Mouse (Mus musculus) adrenal gland, postnatal 14 days (tissue): Measurements from ENCODE around the gene Rab3gap2. TPM values are rescaled to one million over a fixed set of nuclear protein-coding genes. Genes with fewer than 3 reads are reported as not detected.

Experiments
- DNase-seq: peaks from one replicate; pipeline ENCODE4 v3.0.0; 2021; ENCODE audit warnings: mixed read lengths
- long read RNA-seq, 2 experiments: library from polyadenylated mRNA; stranded (forward); transcript quantifications; one replicate each; pipeline ENCODE4 v2.0.0; 2021
- total RNA-seq: library from RNA; stranded (reverse); gene quantifications from 2 replicates; pipeline ENCODE4 v1.2.3, GENCODE M21; 2021

The Rab3gap2 gene
- total RNA-seq = 38.6 and 42.1 TPM in 2 replicates
- long read RNA-seq, experiment 1, full-length matches to known transcripts = 23 of 27 reads
- long read RNA-seq, experiment 1, partial matches to known transcripts = 4 of 27 reads
- long read RNA-seq, experiment 1, other reads (novel, unspliced or antisense) = 0 of 27 reads
- long read RNA-seq, experiment 2, full-length matches to known transcripts = 12 of 23 reads
- long read RNA-seq, experiment 2, partial matches to known transcripts = 4 of 23 reads
- long read RNA-seq, experiment 2, other reads (novel, unspliced or antisense) = 7 of 23 reads

DNA sequence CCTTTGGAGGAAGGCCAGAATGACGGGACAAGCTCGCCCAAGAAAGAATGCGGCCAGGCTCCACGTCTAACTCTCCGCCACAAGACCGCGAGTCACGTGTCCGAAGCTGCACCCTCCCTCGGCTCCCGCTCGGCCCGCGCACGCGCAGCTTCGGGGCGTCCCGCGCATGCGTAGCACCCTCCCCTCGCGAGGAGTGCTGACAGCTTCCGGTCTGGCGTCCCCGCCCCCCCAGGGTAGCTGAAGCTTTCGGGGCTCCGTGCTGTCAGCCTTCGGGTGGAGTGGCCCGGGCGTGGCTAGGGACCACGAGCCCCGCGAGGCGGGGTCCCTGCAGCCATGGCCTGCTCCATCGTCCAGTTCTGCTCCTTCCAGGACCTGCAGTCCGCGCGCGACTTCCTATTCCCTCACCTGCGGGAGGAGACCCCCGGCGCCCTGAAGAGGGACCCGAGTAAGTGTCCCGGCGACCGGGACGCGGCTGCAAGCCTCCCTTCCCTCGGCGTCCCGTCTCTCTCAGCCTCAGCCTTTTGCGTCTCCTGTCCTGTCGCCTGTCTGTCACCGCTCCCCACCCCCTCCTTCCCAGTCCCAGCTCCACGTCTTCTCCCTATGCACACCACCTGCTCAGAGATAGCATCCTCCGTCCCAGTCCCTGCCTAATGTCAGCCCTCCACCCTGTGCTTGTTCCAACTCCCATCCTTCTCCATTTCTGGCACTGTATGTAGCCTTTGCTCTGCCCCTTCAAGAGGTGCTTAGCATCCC lies at the start of gene Rab3gap2:
Gene Rab3gap2, plus strand, starts transcription at position 209 of the 753 bp plus-strand sequence.
- DNase-seq = peak; percentile 100

DNA sequence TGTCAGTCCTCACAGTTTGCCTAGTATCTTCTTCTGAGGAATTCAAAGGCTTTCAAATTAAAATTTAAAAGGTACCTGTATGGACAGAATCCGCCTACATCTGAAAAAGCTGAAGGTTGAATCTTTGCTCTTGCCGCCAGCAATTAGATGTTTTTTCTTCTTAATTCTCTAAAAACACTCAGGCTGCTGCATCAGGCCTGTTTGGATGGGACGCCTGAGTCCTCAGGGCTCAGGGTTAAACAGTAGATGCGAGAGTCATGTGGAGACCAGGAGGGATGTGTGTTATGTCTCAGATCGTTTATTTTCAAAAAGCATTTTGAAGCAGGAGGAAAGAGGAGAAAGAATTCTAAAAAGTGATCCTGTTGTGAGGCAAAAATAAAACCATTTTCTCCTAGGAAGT lies 30.3 kb upstream of the Rab3gap2 start:
- no peak for DNase-seq

DNA sequence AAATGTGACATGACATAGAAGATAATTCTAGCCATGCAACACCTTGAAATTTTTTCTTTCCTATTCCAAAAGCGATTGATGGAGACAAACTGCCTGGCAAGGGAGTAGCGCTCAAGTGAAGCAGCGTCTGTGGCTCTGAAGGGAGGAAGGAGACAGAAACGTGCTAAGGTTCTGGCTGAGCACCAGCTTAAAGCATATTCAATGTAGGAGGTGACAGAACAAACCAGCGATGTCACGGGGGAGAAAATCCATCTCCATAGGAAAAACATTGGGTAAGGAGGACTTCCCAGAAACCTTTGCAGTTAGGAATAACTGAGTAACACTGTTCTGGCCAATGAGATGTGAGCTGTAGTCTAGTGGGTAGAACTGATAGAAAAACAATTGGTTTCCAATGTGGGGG lies 26.1 kb upstream of the Rab3gap2 start:
- no peak for DNase-seq

DNA sequence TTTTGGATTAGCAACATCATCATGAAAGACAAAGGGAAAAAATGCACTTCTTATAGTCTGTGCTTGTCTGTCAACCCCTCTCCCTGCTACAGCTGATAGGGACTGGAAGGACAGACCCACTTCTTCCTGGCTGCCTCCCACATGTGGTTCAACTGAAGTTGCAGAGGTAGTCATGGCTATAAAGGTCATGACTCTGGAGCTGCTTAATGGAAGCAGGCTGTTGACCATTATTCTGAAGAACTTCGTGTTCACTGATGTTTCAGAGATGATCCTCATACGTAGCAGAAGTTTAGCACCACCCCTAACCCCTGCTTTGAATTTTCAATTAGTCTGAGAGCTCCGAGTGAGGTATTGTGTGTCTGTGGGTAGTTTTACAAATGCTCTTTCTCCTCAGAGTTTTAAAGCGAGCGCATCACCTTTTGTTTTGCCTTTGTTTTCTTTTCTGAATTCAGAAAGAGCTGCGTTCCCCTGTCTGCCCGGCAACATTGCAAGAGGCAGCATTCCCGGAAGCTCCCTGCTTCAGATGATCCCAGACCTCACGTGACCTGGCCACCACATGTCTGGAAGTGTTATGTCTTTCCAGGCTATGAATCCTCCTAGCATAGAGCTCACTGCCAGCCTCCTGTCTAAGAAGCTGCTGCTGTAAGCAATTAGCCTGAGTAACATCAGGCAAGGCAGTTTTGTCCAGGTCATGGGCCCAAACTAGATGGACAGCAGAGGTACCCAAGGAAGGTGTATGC lies 20.2 kb upstream of the Rab3gap2 start:
- peak; percentile 33 for DNase-seq

DNA sequence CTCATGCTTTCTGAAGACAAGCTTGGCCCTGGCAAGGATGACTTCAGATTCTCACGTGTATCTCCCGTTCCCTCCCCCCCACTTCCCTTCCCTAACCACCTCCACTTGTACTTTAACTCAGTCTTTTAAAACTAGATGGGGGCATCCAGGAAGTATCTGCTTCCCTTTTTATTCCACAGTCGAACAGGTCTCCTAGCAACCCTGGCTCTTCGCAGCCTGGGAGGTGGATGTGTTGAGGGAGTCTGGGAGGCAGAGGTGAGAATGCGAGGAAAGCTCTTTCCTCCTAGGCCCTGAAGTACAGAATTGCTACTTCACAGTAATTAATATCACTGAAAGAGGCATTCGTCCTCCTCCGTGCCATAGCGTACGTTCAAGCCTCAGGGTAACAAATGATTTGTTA lies 18.4 kb upstream of the Rab3gap2 start:
- DNase-seq = no peak

DNA sequence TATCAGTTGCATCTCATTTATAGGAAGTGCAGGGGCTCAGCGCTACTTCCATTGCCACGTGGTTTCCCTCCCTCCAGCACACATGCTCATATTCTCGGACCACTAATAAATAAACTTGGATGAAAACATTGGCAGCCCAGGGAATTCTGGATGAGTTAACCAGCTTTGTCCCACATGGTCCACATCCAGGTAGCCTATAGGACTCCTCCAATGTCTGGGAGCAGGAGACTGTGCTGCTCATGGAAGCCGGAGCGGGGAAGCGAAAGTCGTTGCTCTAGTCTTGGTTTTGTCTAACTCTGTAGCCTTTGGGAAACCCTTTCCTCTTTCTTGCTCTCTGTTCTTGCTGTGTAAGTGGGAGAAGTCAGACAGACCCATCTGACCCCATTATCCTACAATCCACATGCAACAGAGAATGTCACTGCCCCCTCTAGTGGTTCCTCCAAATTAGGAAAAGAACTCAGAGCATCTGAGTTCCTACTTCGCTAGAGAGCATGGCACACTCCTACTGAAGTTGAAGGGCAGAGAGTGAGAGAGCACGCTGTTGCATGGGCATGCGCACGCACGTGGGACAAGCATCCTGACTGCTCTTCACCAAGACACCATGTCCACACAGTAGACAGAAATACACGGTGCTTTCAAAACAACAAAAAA lies 16.7 kb upstream of the Rab3gap2 start:
- DNase-seq = peak; percentile 36

DNA sequence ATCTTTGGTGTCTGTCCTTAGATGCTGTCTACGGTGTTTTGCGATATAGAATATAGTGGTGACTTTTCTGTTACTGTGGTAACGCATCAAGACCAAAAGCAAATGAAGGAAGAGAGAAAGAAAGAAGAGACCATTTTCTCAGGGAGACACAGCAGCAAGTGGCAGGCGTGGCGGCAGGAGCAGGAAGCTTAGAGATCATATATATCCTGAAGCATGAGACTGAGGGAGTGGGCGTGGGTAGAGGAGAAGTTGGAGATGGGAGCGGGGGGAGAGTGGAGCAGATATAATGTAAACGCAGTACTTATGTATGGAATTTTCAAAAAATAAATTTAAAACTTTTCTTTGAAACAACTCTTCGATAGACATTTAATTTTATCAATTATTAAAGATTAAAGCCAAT lies 14.0 kb upstream of the Rab3gap2 start:
- no peak for DNase-seq

DNA sequence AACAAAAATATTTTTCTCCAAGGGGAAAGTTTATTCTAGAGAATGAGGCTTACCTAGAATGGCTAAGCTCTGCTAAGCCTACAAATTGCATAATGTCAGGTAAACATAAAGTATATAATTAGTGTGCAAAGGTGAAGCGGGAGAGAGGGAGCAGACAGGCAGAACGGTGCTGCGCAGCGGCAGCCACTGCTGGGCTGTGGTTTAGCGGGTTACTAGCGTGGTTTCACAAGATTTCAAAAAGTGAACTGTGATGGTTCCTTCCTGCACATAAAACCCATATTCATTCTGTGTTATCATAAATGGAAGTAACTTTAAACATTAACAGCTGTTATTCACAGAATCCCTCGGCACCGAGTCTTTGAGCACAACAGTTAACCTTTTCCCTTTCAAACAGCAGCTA lies 11.8 kb upstream of the Rab3gap2 start:
- no peak for DNase-seq

DNA sequence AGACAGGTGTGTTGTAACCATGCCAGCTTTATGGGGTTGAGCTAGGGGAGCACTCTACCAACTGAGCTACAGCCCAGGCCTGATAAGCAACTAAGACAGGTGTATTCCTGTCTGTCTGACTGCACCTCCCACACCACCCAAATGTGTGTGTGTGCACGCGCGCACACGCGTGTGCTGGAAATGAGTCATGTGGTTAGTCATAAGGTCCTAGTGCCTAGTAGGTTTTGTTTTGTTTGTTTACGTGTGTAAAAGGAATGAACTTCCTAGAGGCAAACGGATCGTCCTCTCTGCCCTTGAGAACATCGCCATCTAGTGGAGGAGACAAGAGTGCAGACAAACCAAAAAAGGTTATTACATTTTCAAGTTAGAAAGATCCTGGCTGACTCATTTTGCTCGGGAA lies 10.4 kb upstream of the Rab3gap2 start:
- peak; percentile 62 for DNase-seq

DNA sequence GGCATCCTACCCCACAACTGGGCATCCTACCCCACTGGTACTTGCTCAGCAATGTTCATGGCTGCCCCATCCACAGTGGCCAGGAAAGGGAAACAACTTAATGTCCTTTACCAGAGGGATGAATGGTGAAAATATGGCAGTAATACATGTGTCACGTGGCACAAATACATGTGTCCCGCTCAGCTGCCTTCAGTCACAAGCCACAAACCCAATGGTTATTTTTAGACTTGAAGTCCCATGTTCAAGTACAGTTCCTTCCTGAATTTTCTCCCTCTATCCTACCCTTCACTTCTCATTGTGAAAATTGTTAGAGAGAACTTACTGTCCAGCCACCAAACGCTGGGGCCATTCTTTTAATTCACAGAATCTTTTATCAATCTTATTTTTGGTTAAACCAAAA lies 7.6 kb upstream of the Rab3gap2 start:
- no peak for DNase-seq

DNA sequence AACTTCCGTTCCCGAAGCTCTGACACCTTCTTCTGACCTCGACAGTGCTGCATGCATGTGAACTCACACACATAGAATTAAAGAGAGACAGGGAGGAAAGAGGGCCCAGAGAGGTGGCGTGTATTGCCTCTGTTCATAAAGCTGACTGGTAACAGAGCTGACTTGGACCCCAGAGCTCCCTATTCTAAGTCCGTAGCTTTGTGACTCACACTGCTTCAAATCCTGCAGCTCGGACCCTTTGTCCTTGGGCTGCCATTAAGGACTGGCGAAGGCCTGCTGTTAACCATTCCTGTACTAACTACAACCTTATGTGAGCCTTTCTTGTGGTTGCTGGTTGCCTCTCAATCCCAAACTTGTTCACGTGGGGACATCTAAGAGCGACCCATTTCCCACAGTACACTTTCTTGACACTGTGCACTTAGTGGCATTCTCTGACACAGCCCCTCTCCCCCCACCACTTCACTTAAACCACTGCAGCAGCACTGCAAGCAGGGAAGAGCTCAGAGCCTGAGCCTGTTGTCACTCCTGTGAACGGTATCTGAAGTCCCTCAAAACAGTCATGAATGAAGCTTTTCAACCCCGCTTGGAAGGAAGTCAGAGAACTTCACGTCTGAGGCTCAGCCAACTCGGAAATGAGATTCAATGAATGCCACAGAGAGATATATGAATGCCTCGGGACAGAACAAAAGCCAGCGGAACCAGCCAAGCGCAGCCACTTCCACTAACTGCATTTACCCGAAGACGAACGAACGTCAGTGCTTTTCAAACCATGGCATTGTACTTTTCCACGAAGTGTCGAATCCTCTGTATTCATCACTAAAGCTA lies 3.1 kb upstream of the Rab3gap2 start:
- peak; percentile 37 for DNase-seq

DNA sequence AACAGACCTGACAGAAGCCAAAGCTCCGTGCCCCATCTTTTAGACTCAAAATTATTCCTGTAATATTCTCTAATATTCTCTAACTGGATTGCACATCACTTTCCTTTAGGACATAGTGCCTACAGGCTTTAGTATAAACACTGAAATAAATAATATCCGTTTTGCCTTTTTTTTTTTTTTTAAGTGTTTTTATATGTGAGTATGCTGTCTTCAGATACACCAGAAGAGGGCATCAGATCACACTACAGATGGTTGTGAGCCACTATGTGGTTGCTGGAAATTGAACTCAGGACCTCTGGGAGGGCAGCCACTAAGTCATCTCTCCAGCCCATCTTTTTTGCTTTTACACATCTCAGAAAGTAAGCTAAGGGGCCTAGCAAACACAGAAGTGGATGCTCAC lies 1.9 kb upstream of the Rab3gap2 start:
- DNase-seq = no peak

DNA sequence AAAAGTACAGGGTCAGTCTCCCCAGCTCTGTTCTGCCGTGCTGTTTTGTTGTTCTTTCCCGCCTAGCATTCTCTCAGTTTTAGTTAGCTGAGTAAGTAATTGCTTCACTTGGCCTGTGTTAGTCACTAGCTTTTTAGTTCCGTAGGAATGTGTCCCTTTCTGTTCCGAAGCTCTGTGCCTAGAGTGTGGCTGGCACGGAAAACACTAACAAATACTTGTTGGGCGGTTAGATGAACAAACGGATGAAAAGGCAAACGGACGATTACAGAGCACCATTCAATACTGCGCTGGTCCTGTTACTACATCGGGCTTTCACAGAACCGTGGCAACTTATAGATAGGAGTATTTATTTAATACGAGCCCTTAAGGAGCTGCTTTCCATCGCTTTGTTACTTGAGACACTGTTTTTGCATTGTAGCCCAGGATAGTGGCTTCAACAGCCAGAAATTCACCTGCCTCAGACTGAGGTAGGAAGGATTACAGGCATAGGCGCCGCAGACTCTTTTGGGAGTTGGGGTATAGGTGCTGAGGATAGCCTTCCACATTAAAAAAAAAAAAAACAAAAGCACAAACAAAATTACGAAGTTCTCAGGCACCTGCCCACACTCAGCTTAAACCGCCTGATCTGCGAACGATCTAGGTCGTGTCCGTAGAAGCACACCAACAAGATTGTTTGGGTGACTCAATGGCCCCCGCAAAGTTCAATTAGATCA lies 565 bp upstream of the Rab3gap2 start:
- DNase-seq = no peak

DNA sequence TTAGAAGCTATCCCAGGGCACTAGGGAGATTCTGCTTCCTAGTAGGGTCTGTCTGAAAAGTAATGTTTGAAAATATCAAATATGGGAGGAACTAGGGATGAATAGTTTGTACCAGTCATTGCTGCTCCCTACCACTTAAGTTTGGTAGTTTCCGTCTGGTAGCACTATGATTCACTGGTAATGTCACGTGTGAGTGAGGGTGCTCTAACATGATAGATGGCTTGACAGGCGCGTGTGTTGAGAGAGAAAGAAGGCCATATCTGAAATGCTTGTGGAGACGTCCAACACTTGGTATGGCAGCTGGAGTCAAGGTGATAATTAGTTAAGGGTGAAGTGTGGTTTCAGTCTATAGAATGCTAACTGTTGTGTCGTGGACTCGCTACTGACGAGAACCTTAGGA lies 1.2 kb downstream of the Rab3gap2 start:
- peak; percentile 50 for DNase-seq

DNA sequence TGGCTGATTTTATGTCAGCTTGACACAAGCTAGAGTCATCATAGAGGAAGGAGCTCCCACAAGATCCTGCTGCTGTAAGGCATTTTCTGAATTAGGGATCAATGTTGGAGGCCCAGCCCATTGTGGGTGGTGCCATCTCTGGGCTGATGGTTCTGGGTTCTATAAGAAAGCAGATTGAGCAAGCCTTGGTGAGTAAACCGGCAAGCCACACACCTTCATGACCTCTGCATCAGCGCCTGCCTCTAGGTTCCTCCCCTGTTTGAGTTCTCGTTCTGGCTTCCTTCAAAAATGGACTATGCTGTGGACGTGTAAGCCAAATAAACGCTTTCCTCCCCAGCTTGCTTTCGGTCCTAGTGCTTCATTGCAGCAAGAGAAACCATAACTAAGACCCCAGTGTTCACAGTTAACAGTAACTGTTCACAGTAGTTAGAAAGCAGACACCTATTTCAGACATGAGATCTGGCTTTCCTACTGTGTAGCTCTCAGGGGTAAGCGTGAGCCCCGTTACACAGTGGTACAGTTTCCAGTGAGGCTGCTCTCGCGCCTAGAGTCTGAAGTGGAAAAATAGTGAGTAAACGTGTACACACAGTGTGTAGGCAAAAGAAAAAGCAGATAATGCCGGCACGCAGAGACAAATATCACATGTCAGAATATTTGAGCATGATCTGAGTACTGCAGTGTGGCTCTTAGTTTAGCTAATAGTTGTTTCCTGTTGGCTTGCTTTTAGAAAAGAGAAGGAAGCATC lies 4.1 kb downstream of the Rab3gap2 start:
- no peak for DNase-seq

DNA sequence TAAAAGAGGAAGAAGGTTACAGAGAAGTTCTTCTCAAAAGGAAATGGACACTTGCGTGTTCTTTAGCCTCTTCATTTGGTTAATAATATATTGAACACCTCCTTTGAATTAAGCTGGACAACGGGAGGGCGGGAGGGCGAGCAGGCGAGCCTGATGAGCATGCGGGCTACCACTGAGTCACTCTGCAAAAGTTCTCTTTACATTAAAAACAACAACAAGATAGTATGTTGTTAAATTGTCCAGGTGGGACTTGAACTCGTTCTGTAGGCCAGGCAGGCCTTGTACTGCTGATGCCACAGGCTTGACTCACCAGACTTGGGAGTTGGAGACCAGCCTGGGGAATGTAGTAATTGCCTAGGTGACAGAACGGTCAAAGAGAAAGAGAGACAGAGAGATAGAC lies 4.8 kb downstream of the Rab3gap2 start:
- DNase-seq = no peak

DNA sequence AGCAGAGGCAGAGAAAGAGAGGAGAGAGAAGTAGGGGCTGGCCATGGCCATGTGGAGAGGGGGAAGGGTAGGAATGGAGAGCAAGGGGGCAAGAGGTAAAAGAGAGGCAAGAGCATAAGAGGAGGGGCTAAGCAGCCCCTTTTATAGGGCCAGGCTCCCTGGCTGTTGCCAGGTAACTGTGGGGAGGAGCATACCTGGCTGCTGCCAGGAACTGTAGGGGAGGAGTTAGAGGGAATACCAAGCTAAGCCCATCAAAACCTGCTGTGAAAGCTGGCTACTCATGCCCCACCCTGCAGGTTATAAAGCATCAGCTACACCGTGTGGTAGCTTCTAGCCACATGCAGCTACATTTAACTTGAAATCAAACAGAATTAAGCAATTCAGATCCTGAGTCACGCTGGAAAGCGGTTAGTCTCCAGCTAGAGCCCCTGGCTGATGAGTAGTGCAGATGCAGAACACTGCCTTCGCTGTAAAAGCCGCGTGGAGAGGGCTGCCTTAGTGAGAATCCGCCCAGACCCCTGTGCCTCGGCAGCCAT lies 5.8 kb downstream of the Rab3gap2 start:
- no peak for DNase-seq

DNA sequence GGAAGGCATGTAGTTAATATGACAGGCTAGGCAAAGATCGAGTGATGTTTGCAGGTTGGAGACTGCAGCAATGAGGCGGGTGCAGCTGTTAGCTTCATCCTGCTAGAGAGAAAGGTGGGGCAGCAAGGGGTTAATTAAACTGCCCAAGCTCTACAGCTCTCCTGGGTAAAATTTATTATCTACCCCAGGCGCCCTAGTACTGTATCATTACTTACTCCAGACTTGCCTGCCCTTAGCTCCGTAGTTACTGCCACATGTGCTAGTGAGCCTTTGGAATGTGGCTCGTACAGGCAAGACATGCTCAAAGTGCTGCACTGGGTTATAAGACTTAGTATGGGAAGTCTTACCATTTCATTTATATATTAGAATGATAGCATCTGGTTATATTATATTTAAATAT lies 12.4 kb downstream of the Rab3gap2 start:
- no peak for DNase-seq

DNA sequence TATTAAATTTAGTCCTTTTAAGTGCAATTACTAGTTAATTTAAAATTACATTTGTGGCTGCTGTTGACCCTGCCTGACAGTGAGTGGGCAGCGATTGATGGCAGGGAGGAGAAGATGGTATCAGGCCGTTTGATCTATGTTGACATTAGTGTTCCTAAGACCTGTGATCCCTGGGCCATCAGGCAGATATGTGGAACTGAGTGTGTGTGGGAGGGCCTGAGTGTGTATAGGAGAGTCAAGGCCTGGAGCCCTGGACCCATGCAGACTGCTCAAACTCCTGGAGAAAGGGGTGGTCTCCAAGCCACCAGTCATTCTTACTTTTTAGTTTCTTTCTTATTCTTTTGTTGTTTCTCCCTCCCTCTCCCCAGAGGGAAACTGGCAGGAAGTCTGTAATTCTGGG lies 12.8 kb downstream of the Rab3gap2 start:
- no peak for DNase-seq

DNA sequence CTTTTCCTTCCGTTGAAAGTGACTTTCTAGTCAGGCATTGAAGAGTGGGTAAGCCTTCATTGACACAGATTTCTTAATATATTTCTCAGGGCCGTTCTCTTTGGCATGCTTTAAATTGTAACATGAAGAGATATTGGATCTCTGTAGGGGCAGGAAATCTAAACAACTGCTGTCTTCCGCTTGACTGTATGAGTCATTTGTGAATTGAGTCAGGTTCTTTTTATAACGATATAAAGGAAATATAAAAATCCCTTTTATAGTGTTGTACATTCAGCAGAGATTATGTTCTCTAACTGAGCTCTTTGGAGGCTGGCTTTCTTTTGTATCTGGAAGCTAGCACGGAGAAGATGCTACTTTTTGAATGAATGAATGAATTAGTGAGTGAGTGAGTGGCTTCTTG lies 14.0 kb downstream of the Rab3gap2 start:
- DNase-seq = no peak
